Mouse (Mus musculus) hindbrain, embryonic 11.5 days (tissue): ENCODE results near the gene Olfr792. TPM values are rescaled to one million over a fixed set of nuclear protein-coding genes. Genes with fewer than 3 reads are reported as not detected.

ENCODE experiments used
- ATAC-seq: fragments of 200-750 bp; cut with Nextera tagmentation; 2 replicates; pipeline ENCODE4 v1.8.0; 2017; ENCODE audit warnings: mild to moderate bottlenecking, moderate TSS enrichment, moderate library complexity; ENCODE audit not compliant: low FRiP score
- DNase-seq: peaks from one replicate; pipeline ENCODE4 v3.0.0-alpha.2; 2015; ENCODE audit warnings: low spot score
- H3K27ac ChIP-seq: fragments of 300-500 bp; sonication (generic); 2 replicates; pipeline ENCODE4 v1.5.1; 2014; ENCODE audit warnings: mild to moderate bottlenecking, low read depth, low read length
- H3K27me3 ChIP-seq: fragments of 300-500 bp; sonication (generic); 2 replicates; pipeline ENCODE4 v1.6.1; 2014; ENCODE audit warnings: mild to moderate bottlenecking, low read length, moderate library complexity, mixed read lengths; ENCODE audit not compliant: control insufficient read depth, insufficient read depth
- H3K36me3 ChIP-seq: fragments of 300-500 bp; sonication (generic); 2 replicates; pipeline ENCODE4 v1.6.1; 2014; ENCODE audit warnings: mild to moderate bottlenecking, low read length, moderate library complexity, mixed read lengths; ENCODE audit not compliant: control insufficient read depth, insufficient read depth
- H3K4me1 ChIP-seq: fragments of 300-500 bp; sonication (generic); replicated peaks from 2 replicates; pipeline ENCODE4 v1.6.1; 2014; ENCODE audit warnings: low read length, mixed read lengths; ENCODE audit not compliant: control insufficient read depth, insufficient read depth
- H3K4me2 ChIP-seq: fragments of 300-500 bp; sonication (generic); replicated peaks from 2 replicates; pipeline ENCODE4 v1.6.1; 2014; ENCODE audit warnings: mild to moderate bottlenecking, low read depth, low read length
- H3K4me3 ChIP-seq: fragments of 300-500 bp; sonication (generic); 2 replicates; pipeline ENCODE4 v1.5.1; 2014; ENCODE audit warnings: low read depth, low read length
- H3K9ac ChIP-seq: fragments of 300-500 bp; sonication (generic); 2 replicates; pipeline ENCODE4 v1.6.1; 2014; ENCODE audit warnings: low read depth, low read length
- H3K9me3 ChIP-seq: fragments of 300-500 bp; sonication (generic); 2 replicates; pipeline ENCODE4 v1.6.1; 2016; ENCODE audit warnings: low read length; ENCODE audit not compliant: control insufficient read depth
- WGBS: fragments of 180-500 bp; shearing (Covaris S2); extraction: QIAGEN DNeasy Blood & Tissue Kit; methylation state at CpG from one replicate; pipeline ENCODE4 v1.1.7; 2014; 5-methylcytosine and 5-hydroxymethylcytosine counted together
- polyA plus RNA-seq: library from polyadenylated mRNA; unstranded; fragments of >200 nt; fragmentation: Nextera tagmentation; extraction: Ambion mirVana; gene quantifications from 2 replicates; pipeline ENCODE4 v1.2.1, GENCODE M21; 2014

Gene Olfr792
- polyA plus RNA-seq: not detected in 2 replicates

GRCm38 (mm10) chr10:129538862-129539261 lies at the start of gene Olfr792:
Gene Olfr792, plus strand, starts transcription at chr10:129539162.
- Histone ChIP-seq H3K9me3 (no peaks in the 10 kb centered on the region), H3K4me2 (no peak within 1 kb of the TSS), H3K27ac (no peak within 1 kb of the TSS), H3K27me3 (no peaks in the 10 kb centered on the region), H3K36me3 (no peaks in the 10 kb centered on the region), H3K4me3 (no peak within 1 kb of the TSS), H3K9ac (no peak within 1 kb of the TSS), H3K4me1 (no peaks in the 10 kb centered on the region)
- DNase-seq: no peak
- WGBS: 85% methylated on average over 1 of the region's 1 CpGs
- ATAC-seq: no peak

- Histone ChIP-seq H3K4me3 (no peak overlapping the region), H3K27me3 (no peaks in the 10 kb centered on the region), H3K9me3 (no peaks in the 10 kb centered on the region), H3K36me3 (no peaks in the 10 kb centered on the region), H3K27ac (no peak overlapping the region), H3K9ac (no peak overlapping the region), H3K4me1 (no peaks in the 10 kb centered on the region), H3K4me2 (no peak overlapping the region)
- WGBS: 75% methylated on average over 2 of the region's 2 CpGs
- DNase-seq (no peak), ATAC-seq (no peak)
Observed at GRCm38 (mm10) chr10:129490101-129490500, 48.9 kb upstream of the Olfr792 start.

- ATAC-seq (no peak), DNase-seq (no peak)
- H3K36me3 ChIP-seq: no peaks in the 10 kb centered on the region
- no peak within 1 kb of the TSS for H3K9ac ChIP-seq
- no peaks in the 10 kb centered on the region for H3K4me1 ChIP-seq
- no peaks in the 10 kb centered on the region for H3K9me3 ChIP-seq
- no peak within 1 kb of the TSS for H3K27ac ChIP-seq
- no peaks in the 10 kb centered on the region for H3K27me3 ChIP-seq
- H3K4me2 ChIP-seq: no peak within 1 kb of the TSS
- no peak within 1 kb of the TSS for H3K4me3 ChIP-seq
Observed at GRCm38 (mm10) chr10:129498192-129498591, 40.8 kb upstream of the Olfr792 start, which contains the start of gene Olfr790. Gene Olfr790, plus strand, starts transcription at chr10:129498492.

DNA sequence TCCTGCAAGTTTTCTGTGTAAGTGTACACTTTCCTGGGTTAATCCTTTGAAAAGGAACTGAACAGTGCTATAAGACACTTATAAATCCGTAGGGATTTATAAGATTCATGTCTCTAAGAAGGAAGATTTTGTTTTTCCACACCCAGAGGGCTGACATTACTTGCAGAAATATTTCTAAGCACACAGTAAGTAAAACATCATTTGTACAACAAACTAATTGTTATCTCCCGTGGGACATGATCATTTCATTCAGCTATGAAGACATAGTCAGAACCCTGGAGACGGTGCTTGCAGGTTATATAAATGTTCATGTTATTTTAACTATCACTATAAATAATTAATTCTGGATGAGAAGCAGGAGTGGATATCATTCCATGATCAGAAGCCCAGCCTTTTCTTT lies 17.5 kb upstream of the Olfr792 start, which contains the start of gene Olfr791:
Gene Olfr791, plus strand, starts transcription at position 301 of the 400 bp plus-strand sequence.
- H3K27me3 ChIP-seq: no peaks in the 10 kb centered on the region
- ATAC-seq (no peak), DNase-seq (no peak)
- no peak within 1 kb of the TSS for H3K9ac ChIP-seq
- H3K4me2 ChIP-seq: no peak within 1 kb of the TSS
- H3K9me3 ChIP-seq: no peaks in the 10 kb centered on the region
- no peaks in the 10 kb centered on the region for H3K4me1 ChIP-seq
- H3K36me3 ChIP-seq: no peaks in the 10 kb centered on the region
- WGBS: 79% methylated on average over 3 of the region's 3 CpGs
- H3K27ac ChIP-seq: no peak within 1 kb of the TSS
- H3K4me3 ChIP-seq: no peak within 1 kb of the TSS

DNA sequence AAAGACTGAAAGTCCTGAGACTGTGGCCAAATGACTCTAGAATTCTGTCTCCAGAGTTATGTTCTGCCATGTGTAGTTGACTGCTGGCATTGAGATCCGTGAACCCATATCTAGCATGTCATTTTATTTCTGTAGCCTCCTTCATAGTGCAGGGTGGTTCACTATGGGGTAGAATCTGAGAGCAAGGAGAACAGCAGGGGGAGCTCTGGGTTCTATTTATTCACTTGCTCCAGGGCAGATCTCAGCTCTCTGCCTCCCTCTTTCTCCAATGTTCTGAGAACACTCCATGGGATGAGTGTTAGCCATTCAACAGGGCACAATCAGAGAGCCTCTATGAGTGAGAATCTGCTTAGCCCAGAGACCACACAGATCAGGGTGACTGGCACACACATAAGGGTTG lies 10.4 kb downstream of the Olfr792 start:
- H3K4me1 ChIP-seq: no peaks in the 10 kb centered on the region
- H3K36me3 ChIP-seq: no peaks in the 10 kb centered on the region
- 46% methylated on average over 1 of the region's 1 CpGs for WGBS
- no peak overlapping the region for H3K4me3 ChIP-seq
- DNase-seq (peak; percentile 2), ATAC-seq (peak; percentile 33; the same call in 1 of the 2 replicates)
- no peak overlapping the region for H3K9ac ChIP-seq
- no peak overlapping the region for H3K27ac ChIP-seq
- H3K27me3 ChIP-seq: no peaks in the 10 kb centered on the region
- no peak overlapping the region for H3K4me2 ChIP-seq
- H3K9me3 ChIP-seq: no peaks in the 10 kb centered on the region

- Histone ChIP-seq H3K9me3 (no peaks in the 10 kb centered on the region), H3K27me3 (no peaks in the 10 kb centered on the region), H3K4me1 (no peaks in the 10 kb centered on the region), H3K4me2 (no peak within 1 kb of the TSS), H3K4me3 (no peak within 1 kb of the TSS), H3K36me3 (no peaks in the 10 kb centered on the region), H3K27ac (no peak within 1 kb of the TSS), H3K9ac (no peak within 1 kb of the TSS)
- 87% methylated on average over 2 of the region's 2 CpGs for WGBS
- DNase-seq: no peak
- no peak for ATAC-seq
Observed at GRCm38 (mm10) chr10:129567355-129567754, 28.4 kb downstream of the Olfr792 start, which contains the start of gene Olfr794. Gene Olfr794, plus strand, starts transcription at chr10:129567655.

- H3K27ac ChIP-seq: no peak overlapping the region
- no peaks in the 10 kb centered on the region for H3K36me3 ChIP-seq
- WGBS: 62% methylated on average over 1 of the region's 1 CpGs
- no peak overlapping the region for H3K9ac ChIP-seq
- H3K9me3 ChIP-seq: no peaks in the 10 kb centered on the region
- no peak overlapping the region for H3K4me2 ChIP-seq
- no peak overlapping the region for H3K4me3 ChIP-seq
- no peaks in the 10 kb centered on the region for H3K4me1 ChIP-seq
- no peaks in the 10 kb centered on the region for H3K27me3 ChIP-seq
- peak; percentile 1 for DNase-seq
- ATAC-seq: no peak
Observed at GRCm38 (mm10) chr10:129577066-129577465, 38.1 kb downstream of the Olfr792 start.

Other genes starting within 250 kb of the Olfr792 start
- not detected in 2 replicates for gene Olfr780, start 221.0 kb upstream of the Olfr792 start, polyA plus RNA-seq
- not detected in 2 replicates for gene Olfr781, start 210.3 kb upstream of the Olfr792 start, polyA plus RNA-seq
- gene Olfr782, start 190.3 kb upstream of the Olfr792 start, polyA plus RNA-seq: not detected in 2 replicates
- gene Olfr784, start 155.1 kb upstream of the Olfr792 start, polyA plus RNA-seq: 0.04 TPM in 1 of 2 replicates, not detected in the other
- not detected in 2 replicates for gene Olfr785, start 133.7 kb upstream of the Olfr792 start, polyA plus RNA-seq
- gene Olfr786, start 111.9 kb upstream of the Olfr792 start, polyA plus RNA-seq: not detected in 2 replicates
- not detected in 2 replicates for gene Olfr787, start 77.3 kb upstream of the Olfr792 start, polyA plus RNA-seq
- gene Olfr788, start 68.2 kb upstream of the Olfr792 start, polyA plus RNA-seq: not detected in 2 replicates
- not detected in 2 replicates for gene Olfr789, start 54.4 kb upstream of the Olfr792 start, polyA plus RNA-seq
- not detected in 2 replicates for gene Olfr790, start 40.7 kb upstream of the Olfr792 start, polyA plus RNA-seq
- gene Olfr791, start 17.4 kb upstream of the Olfr792 start, polyA plus RNA-seq: not detected in 2 replicates
- gene Olfr794, start 28.5 kb downstream of the Olfr792 start, polyA plus RNA-seq: not detected in 2 replicates
- gene Olfr796, start 73.4 kb downstream of the Olfr792 start, polyA plus RNA-seq: not detected in 2 replicates
- not detected in 2 replicates for gene Olfr798, start 88.8 kb downstream of the Olfr792 start, polyA plus RNA-seq
- not detected in 2 replicates for gene Olfr799, start 98.3 kb downstream of the Olfr792 start, polyA plus RNA-seq
- gene Olfr800, start 118.5 kb downstream of the Olfr792 start, polyA plus RNA-seq: not detected in 2 replicates
- not detected in 2 replicates for gene Olfr801, start 134.7 kb downstream of the Olfr792 start, polyA plus RNA-seq
- not detected in 2 replicates for gene Olfr802, start 149.0 kb downstream of the Olfr792 start, polyA plus RNA-seq
- not detected in 2 replicates for gene Olfr803, start 155.1 kb downstream of the Olfr792 start, polyA plus RNA-seq
- not detected in 2 replicates for gene Olfr804, start 164.0 kb downstream of the Olfr792 start, polyA plus RNA-seq
- not detected in 2 replicates for gene Olfr805, start 190.2 kb downstream of the Olfr792 start, polyA plus RNA-seq
- not detected in 2 replicates for gene Olfr806, start 202.8 kb downstream of the Olfr792 start, polyA plus RNA-seq
- not detected in 2 replicates for gene Olfr807, start 218.6 kb downstream of the Olfr792 start, polyA plus RNA-seq
- not detected in 2 replicates for gene Olfr808, start 226.3 kb downstream of the Olfr792 start, polyA plus RNA-seq
- gene Olfr809, start 235.5 kb downstream of the Olfr792 start, polyA plus RNA-seq: not detected in 2 replicates